Mouse (Mus musculus): ENCODE data around the gene Ppan. TPM values are rescaled to one million over a fixed set of nuclear protein-coding genes. Genes with fewer than 3 reads are reported as not detected.

Gene Ppan
- polyA plus RNA-seq, 1 experiment, result 44.3 TPM

DNA sequence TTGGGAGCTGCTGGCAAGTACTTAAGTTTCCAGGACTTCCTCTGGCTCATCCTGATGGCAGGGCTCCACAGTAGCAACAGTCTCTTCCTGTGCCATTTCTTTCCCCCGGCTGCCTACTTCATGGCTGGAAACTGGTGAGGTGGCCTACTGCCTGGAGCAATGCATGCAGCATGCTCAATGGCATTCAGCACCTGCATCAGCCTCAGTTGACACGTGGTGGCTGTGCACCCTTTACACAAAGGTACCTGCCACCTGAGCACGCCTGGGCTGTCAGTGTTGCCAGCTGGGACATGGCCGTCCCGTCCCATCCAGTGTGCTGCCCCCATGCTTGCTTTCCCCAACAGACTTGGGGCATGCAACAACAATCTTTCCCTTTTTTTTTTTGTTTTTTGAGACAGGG is 5.1 kb downstream of the Ppan start:
- TF ChIP-seq USF1 (IDR thresholded peaks at IDR 0.05; ENCODE audit: low read depth) (no peak), POLR2AphosphoS2 (IDR thresholded peaks at IDR 0.05; ENCODE audit: insufficient read length, low read depth) (peak; percentile 98), POLR2A (IDR thresholded peaks at IDR 0.05; ENCODE audit: insufficient read length, low read depth) (peak; percentile 80), SRF (IDR thresholded peaks at IDR 0.05; ENCODE audit: control insufficient read depth, insufficient read length, low read depth) (no peak), TCF3 (IDR thresholded peaks at IDR 0.05; ENCODE audit: insufficient read length, low read depth) (no peak)
- Histone ChIP-seq H3K4me2 (ENCODE audit: low read depth) (no peak overlapping the region), H3K36me3 (ENCODE audit: control insufficient read depth, insufficient read depth) (peaks cover 29% of the 10 kb centered on the region), H3K79me2 (ENCODE audit: control insufficient read depth, insufficient read depth) (peaks cover 30% of the 10 kb centered on the region), H3K4me3 (no peak overlapping the region), H3ac (ENCODE audit: control insufficient read depth, insufficient read length) (no peak overlapping the region), H3K27me3 (ENCODE audit: control insufficient read depth, insufficient read depth, insufficient read length) (no peaks in the 10 kb centered on the region)

DNA sequence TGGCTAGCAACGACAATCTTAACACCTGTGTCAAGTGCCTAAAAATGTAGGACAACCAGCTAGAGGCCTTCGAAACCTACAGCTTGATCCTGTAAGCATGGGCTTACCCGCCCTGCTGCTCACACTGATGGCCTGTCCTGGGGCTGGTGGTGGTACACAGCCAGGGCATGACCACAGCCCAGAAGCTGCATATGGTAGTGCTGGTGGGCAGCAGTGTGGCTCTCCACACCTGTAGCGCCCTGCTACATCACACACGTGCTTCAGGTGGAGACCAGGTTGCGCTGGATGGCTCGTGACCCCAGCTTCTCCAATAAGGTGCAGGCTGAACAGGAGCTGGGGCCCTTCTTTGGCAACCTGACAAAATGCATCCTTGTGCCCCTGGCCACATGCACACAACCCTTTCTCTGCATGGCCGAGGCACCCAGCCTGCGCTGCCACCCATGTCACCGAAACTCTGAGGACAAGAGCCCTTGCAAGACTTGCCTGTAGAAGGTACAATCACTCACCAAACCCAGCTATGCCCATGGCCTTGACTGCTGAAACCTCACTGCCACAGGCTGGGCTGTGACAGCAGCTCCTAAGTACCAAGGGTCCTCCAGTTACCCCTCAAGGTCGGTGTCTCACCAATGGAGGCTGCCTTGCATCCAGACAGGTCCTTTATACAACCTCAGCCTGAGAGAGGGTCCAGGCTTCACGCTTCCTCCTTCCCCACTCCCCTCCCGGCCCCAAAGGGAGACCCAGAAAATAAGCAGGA is 5.8 kb downstream of the Ppan start:
- H3K79me2 ChIP-seq (ENCODE audit: control insufficient read depth, insufficient read depth), result peaks cover 25% of the 10 kb centered on the region
- TF ChIP-seq CEBPB (IDR thresholded peaks at IDR 0.05; ENCODE audit: insufficient read depth, poor library complexity, severe bottlenecking) (no peak), POLR2A (IDR thresholded peaks at IDR 0.05; ENCODE audit: insufficient read length, low read depth) (peak; percentile 49), POLR2AphosphoS2 (IDR thresholded peaks at IDR 0.05; ENCODE audit: insufficient read length, low read depth) (peak; percentile 90)
- no peak overlapping the region for H3K4me2 ChIP-seq (ENCODE audit: low read depth)
- H3K4me3 ChIP-seq, result no peak overlapping the region
- peaks cover 29% of the 10 kb centered on the region for H3K36me3 ChIP-seq (ENCODE audit: control insufficient read depth, insufficient read depth)
- H3ac ChIP-seq (ENCODE audit: control insufficient read depth, insufficient read length), result no peak overlapping the region
- no peaks in the 10 kb centered on the region for H3K27me3 ChIP-seq (ENCODE audit: control insufficient read depth, insufficient read depth, insufficient read length)

DNA sequence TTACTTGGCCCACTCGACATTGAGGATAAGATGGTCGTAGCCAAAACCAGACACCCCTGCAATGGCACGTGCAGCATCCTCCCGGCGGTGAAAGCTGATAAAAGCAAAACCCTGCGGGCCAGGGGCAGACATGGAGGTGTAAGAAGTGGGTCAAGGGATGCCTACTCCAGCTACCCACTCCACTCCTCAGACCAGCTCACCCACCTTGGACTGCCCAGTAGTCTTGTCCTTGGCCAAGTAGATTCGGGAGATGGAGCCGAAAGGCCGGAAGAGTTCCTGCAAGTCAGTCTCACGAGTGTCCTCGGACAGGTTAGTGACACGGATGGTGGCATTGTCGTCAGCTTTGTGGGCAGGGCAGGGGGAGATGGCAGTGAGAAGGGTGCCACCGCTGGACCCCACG is 6.7 kb downstream of the Ppan start:
- H3ac ChIP-seq (ENCODE audit: control insufficient read depth, insufficient read length), result no peak overlapping the region
- no peaks in the 10 kb centered on the region for H3K27me3 ChIP-seq (ENCODE audit: control insufficient read depth, insufficient read depth, insufficient read length)
- no peak overlapping the region for H3K4me3 ChIP-seq
- peaks cover 19% of the 10 kb centered on the region for H3K79me2 ChIP-seq (ENCODE audit: control insufficient read depth, insufficient read depth)
- TF ChIP-seq SRF (IDR thresholded peaks at IDR 0.05; ENCODE audit: control insufficient read depth, insufficient read length, low read depth) (no peak), USF1 (IDR thresholded peaks at IDR 0.05; ENCODE audit: low read depth) (no peak), TCF3 (IDR thresholded peaks at IDR 0.05; ENCODE audit: insufficient read length, low read depth) (no peak), MYOD1 (IDR thresholded peaks at IDR 0.05; ENCODE audit: control insufficient read depth in 1 of 3, insufficient read length in 2 of 3, low read depth in 2 of 3) (no peak), TCF12 (IDR thresholded peaks at IDR 0.05; ENCODE audit: insufficient read depth, poor library complexity, severe bottlenecking) (no peak), CEBPB (IDR thresholded peaks at IDR 0.05; ENCODE audit: insufficient read depth, poor library complexity, severe bottlenecking) (no peak), POLR2A (IDR thresholded peaks at IDR 0.05; ENCODE audit: insufficient read length, low read depth) (no peak), REST (IDR thresholded peaks at IDR 0.05; ENCODE audit: insufficient read depth, insufficient read length) (no peak), MYOG (IDR thresholded peaks at IDR 0.05; ENCODE audit: control insufficient read depth in 1 of 3, insufficient read depth in 1 of 3, insufficient read length in 2 of 3, low read depth in 2 of 3) (no peak), POLR2AphosphoS2 (IDR thresholded peaks at IDR 0.05; ENCODE audit: insufficient read length, low read depth) (no peak), MAX (IDR thresholded peaks at IDR 0.05; ENCODE audit: low read depth) (no peak), E2F4 (IDR thresholded peaks at IDR 0.05; ENCODE audit: insufficient read depth) (no peak)
- H3K36me3 ChIP-seq (ENCODE audit: control insufficient read depth, insufficient read depth), result peaks cover 28% of the 10 kb centered on the region
- no peak overlapping the region for H3K4me2 ChIP-seq (ENCODE audit: low read depth)

DNA sequence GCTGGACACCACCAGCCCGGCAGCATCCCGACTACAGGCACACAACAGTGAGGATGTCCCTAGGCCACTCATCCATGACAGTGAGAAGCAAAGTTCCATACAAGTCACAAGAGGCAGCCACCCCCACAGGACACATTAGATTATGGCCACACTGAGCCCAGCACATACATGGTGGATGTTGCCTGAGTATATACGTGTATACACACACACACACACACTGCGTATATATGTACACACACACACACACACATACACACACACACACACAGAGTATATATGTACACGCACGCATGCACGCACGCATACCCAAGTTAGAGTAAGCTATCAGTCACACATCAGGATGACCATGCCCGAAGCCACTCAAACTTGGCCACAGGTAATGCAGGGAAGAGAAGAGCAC is 7.4 kb downstream of the Ppan start:
- Histone ChIP-seq H3K79me2 (ENCODE audit: control insufficient read depth, insufficient read depth) (peaks cover 15% of the 10 kb centered on the region), H3K4me3 (no peak overlapping the region), H3K4me2 (ENCODE audit: low read depth) (no peak overlapping the region), H3K36me3 (ENCODE audit: control insufficient read depth, insufficient read depth) (peaks cover 21% of the 10 kb centered on the region), H3K27me3 (ENCODE audit: control insufficient read depth, insufficient read depth, insufficient read length) (no peaks in the 10 kb centered on the region), H3ac (ENCODE audit: control insufficient read depth, insufficient read length) (no peak overlapping the region)
- no peak for TF ChIP-seq E2F4 (IDR thresholded peaks at IDR 0.05; ENCODE audit: insufficient read depth)
- no peak for TF ChIP-seq MYOD1 (IDR thresholded peaks at IDR 0.05; ENCODE audit: control insufficient read depth in 1 of 3, insufficient read length in 2 of 3, low read depth in 2 of 3)
- no peak for TF ChIP-seq MYOG (IDR thresholded peaks at IDR 0.05; ENCODE audit: control insufficient read depth in 1 of 3, insufficient read depth in 1 of 3, insufficient read length in 2 of 3, low read depth in 2 of 3)
- no peak for TF ChIP-seq TCF12 (IDR thresholded peaks at IDR 0.05; ENCODE audit: insufficient read depth, poor library complexity, severe bottlenecking)
- no peak for TF ChIP-seq USF1 (IDR thresholded peaks at IDR 0.05; ENCODE audit: low read depth)
- no peak for TF ChIP-seq TCF3 (IDR thresholded peaks at IDR 0.05; ENCODE audit: insufficient read length, low read depth)

DNA sequence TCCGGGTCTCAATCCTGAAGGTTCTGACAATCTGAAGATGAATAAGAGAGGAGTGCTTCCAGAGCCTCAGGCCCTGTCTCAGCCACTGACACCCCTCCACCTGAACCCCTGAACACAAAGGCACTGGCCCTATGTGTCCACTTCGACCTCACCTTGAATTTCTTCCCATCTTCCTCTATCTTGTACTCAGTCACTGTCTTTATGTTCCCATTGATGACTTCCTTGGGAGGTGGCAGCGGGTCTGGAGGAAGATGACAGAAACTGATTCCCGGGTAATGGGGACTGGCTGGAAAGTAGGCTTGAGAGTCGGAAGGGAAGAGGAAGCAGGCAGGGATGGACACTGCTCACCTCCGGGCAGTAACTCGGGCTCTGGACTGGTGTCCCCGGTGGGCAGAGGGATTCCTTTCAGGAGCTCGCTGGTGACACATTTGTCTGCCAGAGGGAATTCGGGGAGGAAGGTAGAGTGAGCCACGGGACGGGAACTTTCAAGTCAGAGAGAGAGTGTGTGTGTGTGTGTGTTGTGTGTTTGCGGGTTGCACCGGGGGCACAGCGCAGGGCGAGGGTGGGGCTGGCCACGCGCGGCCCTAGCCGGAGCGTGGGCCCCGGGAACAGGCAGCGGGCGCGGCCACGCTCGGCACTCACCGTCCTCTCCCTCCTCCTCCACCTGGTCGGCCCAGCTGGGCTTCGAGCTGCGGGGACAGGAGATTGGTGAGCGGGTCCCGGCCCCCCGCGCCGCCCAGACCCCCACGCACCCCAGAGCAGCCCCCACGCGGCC is 9.9 kb downstream of the Ppan start:
- H3K27me3 ChIP-seq (ENCODE audit: control insufficient read depth, insufficient read depth, insufficient read length), result no peaks in the 10 kb centered on the region
- H3ac ChIP-seq (ENCODE audit: control insufficient read depth, insufficient read length), result peak overlapping the region; percentile 98
- peaks cover 4% of the 10 kb centered on the region for H3K36me3 ChIP-seq (ENCODE audit: control insufficient read depth, insufficient read depth)
- H3K4me3 ChIP-seq, result peak overlapping the region; percentile 62
- H3K4me2 ChIP-seq (ENCODE audit: low read depth), result peak overlapping the region; percentile 93
- H3K79me2 ChIP-seq (ENCODE audit: control insufficient read depth, insufficient read depth), result peaks cover 15% of the 10 kb centered on the region
- TF ChIP-seq MYOG (IDR thresholded peaks at IDR 0.05; ENCODE audit: control insufficient read depth in 1 of 3, insufficient read depth in 1 of 3, insufficient read length in 2 of 3, low read depth in 2 of 3) (peak in 1 of 3 experiments; percentile 3), E2F4 (IDR thresholded peaks at IDR 0.05; ENCODE audit: insufficient read depth) (no peak)

Measured in myocyte (in vitro differentiated cells).